Comparison of ENCODE assay signal across 8 mouse cellular contexts in genomic region chr8:110196678-110197077, GRCm38 (mm10). TPM values are rescaled to one million over a fixed set of nuclear protein-coding genes. Genes with fewer than 3 reads are reported as not detected.
DNase-seq lines count a peak whose midpoint lies in the region; ATAC-seq and TF ChIP-seq lines count a peak whose summit lies in the region.

No protein-coding gene starts in this region.

- in situ Hi-C loops in Patski (cut with MboI; ENCODE audit: low pct_unique_long_range_greater_than_20kb) = no loop called here

- no peaks in the 10 kb centered on the region for H3K36me3 ChIP-seq in hindbrain, embryonic 10.5 days
- H3K36me3 ChIP-seq in hindbrain, embryonic 12.5 days = no peaks in the 10 kb centered on the region
- no peaks in the 10 kb centered on the region for H3K36me3 ChIP-seq in embryonic facial prominence, embryonic 14.5 days (ENCODE audit: control insufficient read depth, insufficient read depth, low read length)

- TF ChIP-seq CTCF in Patski (IDR thresholded peaks at IDR 0.05) = no peak

- WGBS in hindbrain, embryonic 10.5 days = 1% methylated on average over 5 of the region's 5 CpGs
- 0% methylated on average over 5 of the region's 5 CpGs for WGBS in hindbrain, embryonic 12.5 days
- WGBS in embryonic facial prominence, embryonic 14.5 days = 0% methylated on average over 5 of the region's 5 CpGs

- no peaks in the 10 kb centered on the region for H3K27me3 ChIP-seq in hindbrain, embryonic 10.5 days (ENCODE audit: insufficient read depth, poor library complexity, severe bottlenecking)
- H3K27me3 ChIP-seq in hindbrain, embryonic 12.5 days = peaks cover 5% of the 10 kb centered on the region; the same call in 1 of the 2 replicates
- H3K27me3 ChIP-seq in Patski = peaks cover 5% of the 10 kb centered on the region
- no peaks in the 10 kb centered on the region for H3K27me3 ChIP-seq in embryonic facial prominence, embryonic 14.5 days (replicated peaks; ENCODE audit: control insufficient read depth, insufficient read depth, low read length)

- CTCF ChIA-PET in Patski (lab: Charles Lee) = no interaction called here

- no peaks in the 10 kb centered on the region for H3K4me1 ChIP-seq in hindbrain, embryonic 10.5 days (replicated peaks)
- H3K4me1 ChIP-seq in hindbrain, embryonic 12.5 days = no peaks in the 10 kb centered on the region
- H3K4me1 ChIP-seq in embryonic facial prominence, embryonic 14.5 days (ENCODE audit: control insufficient read depth, insufficient read depth, low read length) = no peaks in the 10 kb centered on the region

- H3K4me3 ChIP-seq in hindbrain, embryonic 10.5 days = no peak overlapping the region
- no peak overlapping the region for H3K4me3 ChIP-seq in hindbrain, embryonic 12.5 days
- H3K4me3 ChIP-seq in embryonic facial prominence, embryonic 14.5 days (ENCODE audit: low read depth, low read length) = no peak overlapping the region

- H3K27ac ChIP-seq in hindbrain, embryonic 10.5 days = no peak overlapping the region
- no peak overlapping the region for H3K27ac ChIP-seq in hindbrain, embryonic 12.5 days
- no peak overlapping the region for H3K27ac ChIP-seq in embryonic facial prominence, embryonic 14.5 days (replicated peaks; ENCODE audit: low read depth, low read length)

- no peak for ATAC-seq in hindbrain, embryonic 12.5 days (ENCODE audit: low FRiP score)
- ATAC-seq in Patski = peak; percentile 51
- ATAC-seq in embryonic facial prominence, embryonic 14.5 days (ENCODE audit: low read depth) = no peak

- DNase-seq in hindbrain, embryonic 10.5 days (ENCODE audit: low spot score) = peak; percentile 62
- DNase-seq in Patski (ENCODE audit: low read depth, low spot score) = no peak
- DNase-seq in embryonic facial prominence, embryonic 14.5 days (ENCODE audit: low spot score) = peak; percentile 89
- peak; percentile 8 for DNase-seq in lung, postnatal 25 days (ENCODE audit: low spot score)
- no peak for DNase-seq in layer of hippocampus, adult 9-10 months (ENCODE audit: low spot score)
- no peak for DNase-seq in left cerebral cortex, postnatal 14 days (ENCODE audit: low spot score in 2 of 2)
- DNase-seq in cerebellum, postnatal 25 days = no peak

- H3K4me2 ChIP-seq in hindbrain, embryonic 12.5 days (replicated peaks) = no peak overlapping the region
- H3K4me2 ChIP-seq in embryonic facial prominence, embryonic 14.5 days (ENCODE audit: low read depth, low read length) = no peak overlapping the region

- intact Hi-C loops in left cerebral cortex, postnatal 14 days (cut with DNase I) = no loop called here

- no peaks in the 10 kb centered on the region for H3K9me3 ChIP-seq in hindbrain, embryonic 10.5 days
- H3K9me3 ChIP-seq in hindbrain, embryonic 12.5 days (replicated peaks) = no peaks in the 10 kb centered on the region
- no peaks in the 10 kb centered on the region for H3K9me3 ChIP-seq in embryonic facial prominence, embryonic 14.5 days (ENCODE audit: control insufficient read depth, low read length)

- POLR2A ChIA-PET in Patski (lab: Charles Lee) = no interaction called here

- H3K9ac ChIP-seq in hindbrain, embryonic 12.5 days = no peak overlapping the region
- H3K9ac ChIP-seq in embryonic facial prominence, embryonic 14.5 days (ENCODE audit: low read depth, low read length) = no peak overlapping the region

RNA-seq across cellular contexts. Expression of gene Cmtr2, which starts 18.8 kb away (rescaled TPM):
- 9.6 and 12.3 TPM in 2 replicates for polyA plus RNA-seq in hindbrain, embryonic 10.5 days (2016; fragmentation: Nextera tagmentation; extraction: Ambion mirVana)
- 10.5 and 11.3 TPM in 2 replicates for polyA plus RNA-seq in hindbrain, embryonic 12.5 days (2016; fragmentation: Nextera tagmentation; extraction: Ambion mirVana)
- 8.6 TPM for polyA plus RNA-seq in Patski (2021)
- polyA plus RNA-seq in embryonic facial prominence, embryonic 14.5 days (2014; fragmentation: Nextera tagmentation; extraction: Ambion mirVana) = 7.1 and 8.1 TPM in 2 replicates
- 1 to 10 TPM; 4.0 to 4.4 TPM for total RNA-seq in left cerebral cortex, postnatal 14 days (2021)

RNA-seq across cellular contexts. Expression of gene Calb2, which starts 28.7 kb away (rescaled TPM):
- 7.2 and 28.1 TPM in 2 replicates for polyA plus RNA-seq in hindbrain, embryonic 10.5 days (2016; fragmentation: Nextera tagmentation; extraction: Ambion mirVana)
- 23.9 and 28.8 TPM in 2 replicates for polyA plus RNA-seq in hindbrain, embryonic 12.5 days (2016; fragmentation: Nextera tagmentation; extraction: Ambion mirVana)
- polyA plus RNA-seq in Patski (2021) = not detected
- polyA plus RNA-seq in embryonic facial prominence, embryonic 14.5 days (2014; fragmentation: Nextera tagmentation; extraction: Ambion mirVana) = 14.7 and 17.5 TPM in 2 replicates
- total RNA-seq in left cerebral cortex, postnatal 14 days (2021) = 10 to 100 TPM; 31.9 to 49.8 TPM

Comparison
In these comparisons a context has a peak if more than half of its experiments do, and no peak if none do; other contexts are left out.
1. DNase-seq: peak in hindbrain, embryonic 10.5 days (single experiment), embryonic facial prominence, embryonic 14.5 days (single experiment) and lung, postnatal 25 days (single experiment); none in Patski (single experiment), layer of hippocampus, adult 9-10 months (single experiment), left cerebral cortex, postnatal 14 days (0 of 2) and cerebellum, postnatal 25 days (0 of 2).